Mouse (Mus musculus): ENCODE data around the gene Gm10160. TPM values are rescaled to one million over a fixed set of nuclear protein-coding genes. Genes with fewer than 3 reads are reported as not detected.
A peak's percentile ranks its signal among the peaks of the same experiment; 100 is the strongest.

Gm10160 gene
- polyA plus RNA-seq, 1 experiment from 2014 or later, result not detected

- Histone ChIP-seq H3K4me1 (ENCODE audit: control insufficient read depth, insufficient read depth, low read length) (peaks cover 31% of the 10 kb centered on the region), H3K4me2 (ENCODE audit: low read depth, low read length) (peak overlapping the region; percentile 78), H3K4me3 (ENCODE audit: low read depth, low read length) (peak overlapping the region; percentile 81), H3K27ac (ENCODE audit: low read depth, low read length) (peak overlapping the region; percentile 95), H3K27me3 (ENCODE audit: control insufficient read depth, insufficient read depth, low read length) (no peaks in the 10 kb centered on the region), H3K36me3 (ENCODE audit: control insufficient read depth, insufficient read depth, low read length) (no peaks in the 10 kb centered on the region), H3K9me3 (ENCODE audit: control insufficient read depth, low read length) (no peaks in the 10 kb centered on the region), H3K9ac (replicated peaks; ENCODE audit: low read depth, low read length) (peak overlapping the region; percentile 96)
- ATAC-seq (ENCODE audit: low read depth), result peak; percentile 15; the same call in 1 of the 2 replicates
- 23% methylated on average over 17 of the region's 17 CpGs for WGBS
These were observed 27.6 kb downstream of the Gm10160 start for GRCm38 (mm10) chr7:81827806-81828667.

GRCm38 (mm10) chr7:81825381-81825780 lies 30.2 kb downstream of the Gm10160 start:
- Histone ChIP-seq H3K4me2 (ENCODE audit: low read depth, low read length) (no peak overlapping the region), H3K36me3 (ENCODE audit: control insufficient read depth, insufficient read depth, low read length) (no peaks in the 10 kb centered on the region), H3K27me3 (ENCODE audit: control insufficient read depth, insufficient read depth, low read length) (no peaks in the 10 kb centered on the region), H3K9ac (replicated peaks; ENCODE audit: low read depth, low read length) (no peak overlapping the region), H3K27ac (ENCODE audit: low read depth, low read length) (no peak overlapping the region), H3K9me3 (ENCODE audit: control insufficient read depth, low read length) (no peaks in the 10 kb centered on the region), H3K4me1 (ENCODE audit: control insufficient read depth, insufficient read depth, low read length) (peaks cover 31% of the 10 kb centered on the region), H3K4me3 (ENCODE audit: low read depth, low read length) (no peak overlapping the region)
- ATAC-seq (ENCODE audit: low read depth), result no peak
- 48% methylated on average over 3 of the region's 3 CpGs for WGBS

- no peak for ATAC-seq (ENCODE audit: low read depth)
- H3K4me1 ChIP-seq (ENCODE audit: control insufficient read depth, insufficient read depth, low read length), result peaks cover 31% of the 10 kb centered on the region
- no peak overlapping the region for H3K4me3 ChIP-seq (ENCODE audit: low read depth, low read length)
- no peaks in the 10 kb centered on the region for H3K36me3 ChIP-seq (ENCODE audit: control insufficient read depth, insufficient read depth, low read length)
- H3K27ac ChIP-seq (ENCODE audit: low read depth, low read length), result no peak overlapping the region
- H3K9ac ChIP-seq (replicated peaks; ENCODE audit: low read depth, low read length), result no peak overlapping the region
- no peaks in the 10 kb centered on the region for H3K9me3 ChIP-seq (ENCODE audit: control insufficient read depth, low read length)
- H3K27me3 ChIP-seq (ENCODE audit: control insufficient read depth, insufficient read depth, low read length), result no peaks in the 10 kb centered on the region
- 80% methylated on average over 3 of the region's 3 CpGs for WGBS
- H3K4me2 ChIP-seq (ENCODE audit: low read depth, low read length), result no peak overlapping the region
These were observed 30.7 kb downstream of the Gm10160 start for GRCm38 (mm10) chr7:81824906-81825305.

- Histone ChIP-seq H3K27ac (ENCODE audit: low read depth, low read length) (no peak overlapping the region), H3K27me3 (ENCODE audit: control insufficient read depth, insufficient read depth, low read length) (no peaks in the 10 kb centered on the region), H3K9me3 (ENCODE audit: control insufficient read depth, low read length) (no peaks in the 10 kb centered on the region), H3K36me3 (ENCODE audit: control insufficient read depth, insufficient read depth, low read length) (no peaks in the 10 kb centered on the region), H3K4me2 (ENCODE audit: low read depth, low read length) (no peak overlapping the region), H3K9ac (replicated peaks; ENCODE audit: low read depth, low read length) (no peak overlapping the region), H3K4me1 (ENCODE audit: control insufficient read depth, insufficient read depth, low read length) (no peaks in the 10 kb centered on the region), H3K4me3 (ENCODE audit: low read depth, low read length) (no peak overlapping the region)
- no peak for ATAC-seq (ENCODE audit: low read depth)
- WGBS, result 58% methylated on average over 5 of the region's 5 CpGs
These were observed 49.5 kb downstream of the Gm10160 start for GRCm38 (mm10) chr7:81806067-81806466.

Other genes starting within 250 kb of the Gm10160 start
- gene Homer2, start 148.3 kb downstream of the Gm10160 start, polyA plus RNA-seq (2014; fragmentation: Nextera tagmentation; extraction: Ambion mirVana), result 26.4 and 29.8 TPM in 2 replicates
- 123 and 134 TPM in 2 replicates for gene Ramac, start 92.9 kb downstream of the Gm10160 start, polyA plus RNA-seq (2014; fragmentation: Nextera tagmentation; extraction: Ambion mirVana)
- gene 3110040N11Rik, start 66.3 kb downstream of the Gm10160 start, polyA plus RNA-seq (2014; fragmentation: Nextera tagmentation; extraction: Ambion mirVana), result 45.3 and 55.4 TPM in 2 replicates
- gene Btbd1, start 26.4 kb downstream of the Gm10160 start, polyA plus RNA-seq (2014; fragmentation: Nextera tagmentation; extraction: Ambion mirVana), result 137 and 144 TPM in 2 replicates
- 12.4 and 12.5 TPM in 2 replicates for gene Tm6sf1, start 3.2 kb upstream of the Gm10160 start, polyA plus RNA-seq (2014; fragmentation: Nextera tagmentation; extraction: Ambion mirVana)
- 90.7 and 93.2 TPM in 2 replicates for gene Hdgfl3, start 78.7 kb upstream of the Gm10160 start, polyA plus RNA-seq (2014; fragmentation: Nextera tagmentation; extraction: Ambion mirVana)
- 0.11 and 5.6 TPM in 2 replicates for gene Bnc1, start 136.5 kb upstream of the Gm10160 start, polyA plus RNA-seq (2014; fragmentation: Nextera tagmentation; extraction: Ambion mirVana)

Data from neural tube, embryonic 14.5 days (tissue).